Comparison of ENCODE assay signal across 21 mouse cellular contexts in the genomic region with DNA sequence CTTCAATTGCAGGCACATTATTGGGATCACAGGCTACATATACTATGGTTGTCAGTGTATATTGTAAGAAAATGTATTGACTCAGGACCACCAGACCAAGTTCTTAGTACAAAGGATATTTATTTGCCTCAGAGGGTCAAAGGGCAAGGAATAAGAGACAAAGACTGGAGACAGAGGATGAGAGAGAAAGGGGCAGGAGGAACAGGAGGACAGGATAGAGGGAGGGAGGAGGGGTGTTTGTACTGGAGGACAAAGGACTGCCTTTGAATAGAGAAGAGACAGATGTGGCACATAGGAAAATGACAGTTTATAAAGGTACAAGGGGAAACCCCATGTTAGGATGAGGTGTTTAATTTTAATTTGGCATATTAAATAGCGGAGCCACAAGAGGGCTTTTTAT. TPM values are rescaled to one million over a fixed set of nuclear protein-coding genes. Genes with fewer than 3 reads are reported as not detected.
DNase-seq lines count a peak whose midpoint lies in the region; ATAC-seq lines count a peak whose summit lies in the region.
"Had no signal": no experiment of that assay in that cellular context is flagged by ENCODE, and none has a peak within 500 bp of the region (broad histone marks: within the 10 kb centered on the region; RNA-seq: fewer than 3 reads in every experiment).

No protein-coding gene starts in this region.

- no peak overlapping the region for H3K9ac ChIP-seq in forebrain, embryonic 12.5 days
- no peak overlapping the region for H3K9ac ChIP-seq in forebrain, embryonic 15.5 days (replicated peaks)
- H3K9ac ChIP-seq in midbrain, embryonic 11.5 days (ENCODE audit: low read length): no peak overlapping the region
- H3K9ac ChIP-seq in midbrain, embryonic 14.5 days (replicated peaks; ENCODE audit: low read length): no peak overlapping the region
- H3K9ac ChIP-seq: embryonic facial prominence, embryonic 13.5 days; heart, embryonic 13.5 days; hindbrain, embryonic 14.5 days had no signal

- no peak overlapping the region for H3K4me2 ChIP-seq in forebrain, embryonic 12.5 days
- no peak overlapping the region for H3K4me2 ChIP-seq in forebrain, embryonic 15.5 days (replicated peaks)
- no peak overlapping the region for H3K4me2 ChIP-seq in midbrain, embryonic 11.5 days
- H3K4me2 ChIP-seq in midbrain, embryonic 14.5 days (ENCODE audit: low read length): no peak overlapping the region
- H3K4me2 ChIP-seq: embryonic facial prominence, embryonic 13.5 days; heart, embryonic 13.5 days; hindbrain, embryonic 14.5 days had no signal

- H3K27me3 ChIP-seq in forebrain, embryonic 12.5 days: no peaks in the 10 kb centered on the region
- no peaks in the 10 kb centered on the region for H3K27me3 ChIP-seq in forebrain, embryonic 15.5 days
- peaks cover 2% of the 10 kb centered on the region for H3K27me3 ChIP-seq in midbrain, embryonic 11.5 days (ENCODE audit: control insufficient read depth, insufficient read depth, low read length)
- H3K27me3 ChIP-seq in midbrain, embryonic 14.5 days (ENCODE audit: control insufficient read depth, insufficient read depth, low read length): no peaks in the 10 kb centered on the region
- H3K27me3 ChIP-seq: CH12.LX; embryonic facial prominence, embryonic 13.5 days; heart, embryonic 13.5 days; Patski had no signal

- no peak overlapping the region for H3K27ac ChIP-seq in forebrain, embryonic 12.5 days
- no peak overlapping the region for H3K27ac ChIP-seq in forebrain, embryonic 15.5 days (replicated peaks)
- no peak overlapping the region for H3K27ac ChIP-seq in midbrain, embryonic 11.5 days (ENCODE audit: low read depth, low read length)
- H3K27ac ChIP-seq in midbrain, embryonic 14.5 days (replicated peaks; ENCODE audit: low read depth, low read length): no peak overlapping the region
- H3K27ac ChIP-seq: embryonic facial prominence, embryonic 13.5 days; gastrocnemius, adult 2 months; heart, embryonic 13.5 days; hindbrain, embryonic 14.5 days had no signal

- ATAC-seq in forebrain, embryonic 12.5 days (ENCODE audit: low FRiP score): 0 out of 2 replicates have a peak, but pooled peaks have one; percentile 25
- no peak for ATAC-seq in forebrain, embryonic 15.5 days (replicated peaks)
- ATAC-seq in midbrain, embryonic 11.5 days (ENCODE audit: low FRiP score): peak; percentile 82
- no peak for ATAC-seq in midbrain, embryonic 14.5 days (ENCODE audit: low FRiP score, low TSS enrichment)
- ATAC-seq: activated CD4-positive, CD25-positive, alpha-beta regulatory T cell, adult 4 months; intestine, embryonic 16.5 days; Patski had no signal

- peak; percentile 90 for DNase-seq in midbrain, embryonic 11.5 days (ENCODE audit: low spot score, missing footprints)
- no peak for DNase-seq in midbrain, embryonic 14.5 days
- DNase-seq in embryo, embryonic 10 days (ENCODE audit: low spot score): peak; percentile 67
- DNase-seq in embryo, embryonic 11 days: peak; percentile 38
- DNase-seq in cerebellum, postnatal 4 days (ENCODE audit: low spot score in 2 of 2): no peak
- DNase-seq: adrenal gland, postnatal 14 days; cerebellum, adult 11-12 months; cerebellum, adult 9-10 months; cerebellum, postnatal 25 days; gastrocnemius, adult 2 months; gastrocnemius, postnatal 25 days; heart, postnatal 36 days had no signal

- H3K9me3 ChIP-seq in forebrain, embryonic 12.5 days: no peaks in the 10 kb centered on the region
- H3K9me3 ChIP-seq in forebrain, embryonic 15.5 days: no peaks in the 10 kb centered on the region
- no peaks in the 10 kb centered on the region for H3K9me3 ChIP-seq in midbrain, embryonic 11.5 days (ENCODE audit: control insufficient read depth, low read length)
- no peaks in the 10 kb centered on the region for H3K9me3 ChIP-seq in midbrain, embryonic 14.5 days (ENCODE audit: control insufficient read depth, low read length)
- H3K9me3 ChIP-seq: embryonic facial prominence, embryonic 13.5 days; heart, embryonic 13.5 days had no signal

- H3K4me3 ChIP-seq in forebrain, embryonic 12.5 days (replicated peaks): no peak overlapping the region
- H3K4me3 ChIP-seq in forebrain, embryonic 15.5 days: no peak overlapping the region
- no peak overlapping the region for H3K4me3 ChIP-seq in midbrain, embryonic 11.5 days (ENCODE audit: low read depth, low read length)
- no peak overlapping the region for H3K4me3 ChIP-seq in midbrain, embryonic 14.5 days (replicated peaks; ENCODE audit: low read depth, low read length)
- H3K4me3 ChIP-seq: embryonic facial prominence, embryonic 13.5 days; gastrocnemius, adult 2 months; heart, embryonic 13.5 days had no signal

- H3K4me1 ChIP-seq in forebrain, embryonic 12.5 days: peaks cover 21% of the 10 kb centered on the region
- no peaks in the 10 kb centered on the region for H3K4me1 ChIP-seq in forebrain, embryonic 15.5 days
- peaks cover 13% of the 10 kb centered on the region; the same call in 1 of the 2 replicates for H3K4me1 ChIP-seq in midbrain, embryonic 11.5 days (ENCODE audit: control insufficient read depth, insufficient read depth, low read length)
- peaks cover 4% of the 10 kb centered on the region; the same call in 1 of the 2 replicates for H3K4me1 ChIP-seq in midbrain, embryonic 14.5 days (ENCODE audit: control insufficient read depth, insufficient read depth, low read length)
- H3K4me1 ChIP-seq: embryonic facial prominence, embryonic 13.5 days had no signal

- WGBS in forebrain, embryonic 12.5 days: 50% methylated on average over 1 of the region's 1 CpGs
- 81% methylated on average over 1 of the region's 1 CpGs for WGBS in forebrain, embryonic 15.5 days
- WGBS in midbrain, embryonic 11.5 days: 39% methylated on average over 1 of the region's 1 CpGs
- WGBS in midbrain, embryonic 14.5 days: 21% methylated on average over 1 of the region's 1 CpGs

- no peaks in the 10 kb centered on the region for H3K36me3 ChIP-seq in forebrain, embryonic 12.5 days (replicated peaks)
- no peaks in the 10 kb centered on the region for H3K36me3 ChIP-seq in forebrain, embryonic 15.5 days
- H3K36me3 ChIP-seq in midbrain, embryonic 11.5 days (ENCODE audit: control insufficient read depth, insufficient read depth, low read length): no peaks in the 10 kb centered on the region
- no peaks in the 10 kb centered on the region for H3K36me3 ChIP-seq in midbrain, embryonic 14.5 days (ENCODE audit: control insufficient read depth, insufficient read depth, low read length)
- H3K36me3 ChIP-seq: embryonic facial prominence, embryonic 13.5 days; heart, embryonic 13.5 days had no signal

RNA-seq across cellular contexts. Expression of a gene that starts 39.5 kb away (rescaled TPM):
- 10.9 and 12.8 TPM in 2 replicates for polyA plus RNA-seq in forebrain, embryonic 12.5 days (2016; fragmentation: Nextera tagmentation; extraction: Ambion mirVana)
- 9.3 and 10.3 TPM in 2 replicates for polyA plus RNA-seq in forebrain, embryonic 15.5 days (2015; fragmentation: Nextera tagmentation; extraction: Ambion mirVana)
- 7.4 and 8.8 TPM in 2 replicates for polyA plus RNA-seq in midbrain, embryonic 11.5 days (2014; fragmentation: Nextera tagmentation; extraction: Ambion mirVana)
- 11.1 and 11.4 TPM in 2 replicates for polyA plus RNA-seq in midbrain, embryonic 14.5 days (2014; fragmentation: Nextera tagmentation; extraction: Ambion mirVana)

Comparison
In these comparisons a context has a peak if more than half of its experiments do, and no peak if none do; other contexts are left out.
1. ATAC-seq: peak in forebrain, embryonic 12.5 days (single experiment) and midbrain, embryonic 11.5 days (single experiment); none in forebrain, embryonic 15.5 days (single experiment) and midbrain, embryonic 14.5 days (single experiment).
2. DNase-seq: peak in midbrain, embryonic 11.5 days (single experiment), embryo, embryonic 10 days (single experiment) and embryo, embryonic 11 days (single experiment); none in midbrain, embryonic 14.5 days (single experiment) and cerebellum, postnatal 4 days (0 of 2).